Mouse (Mus musculus): ENCODE data around the gene Lrrc8b. TPM values are rescaled to one million over a fixed set of nuclear protein-coding genes. Genes with fewer than 3 reads are reported as not detected.

Gene Lrrc8b
- polyA plus RNA-seq, 1 experiment = 0.21 TPM

- H3K4me1 ChIP-seq (ENCODE audit: control insufficient read depth) = peaks cover 3% of the 10 kb centered on the region; the same call in 1 of the 2 replicates
- H3K27me3 ChIP-seq (ENCODE audit: control insufficient read depth) = no peaks in the 10 kb centered on the region; the same call in 1 of the 2 replicates
- H3K36me3 ChIP-seq (ENCODE audit: control insufficient read depth) = no peaks in the 10 kb centered on the region
- H3K4me3 ChIP-seq (replicated peaks) = no peak overlapping the region
- TF ChIP-seq GATA1 (IDR thresholded peaks at IDR 0.05; ENCODE audit: low read length) (no peak), TAL1 (IDR thresholded peaks at IDR 0.05; ENCODE audit: low read length) (no peak)
- no peaks in the 10 kb centered on the region for H3K9me3 ChIP-seq (ENCODE audit: control insufficient read depth, low read length)
Observed at GRCm38 (mm10) chr5:105401536-105401935, 14.0 kb upstream of the Lrrc8b start.

GRCm38 (mm10) chr5:105404961-105405360 is 10.6 kb upstream of the Lrrc8b start:
- no peaks in the 10 kb centered on the region for H3K27me3 ChIP-seq (ENCODE audit: control insufficient read depth)
- H3K4me1 ChIP-seq (ENCODE audit: control insufficient read depth) = peaks cover 27% of the 10 kb centered on the region
- H3K36me3 ChIP-seq (ENCODE audit: control insufficient read depth) = no peaks in the 10 kb centered on the region
- no peak overlapping the region for H3K4me3 ChIP-seq (replicated peaks)
- TF ChIP-seq TAL1 (IDR thresholded peaks at IDR 0.05; ENCODE audit: low read length) (no peak), GATA1 (IDR thresholded peaks at IDR 0.05; ENCODE audit: low read length) (no peak)
- no peaks in the 10 kb centered on the region for H3K9me3 ChIP-seq (ENCODE audit: control insufficient read depth, low read length)

GRCm38 (mm10) chr5:105407661-105408060 is 7.9 kb upstream of the Lrrc8b start:
- TF ChIP-seq TAL1 (IDR thresholded peaks at IDR 0.05; ENCODE audit: low read length) (no peak), GATA1 (IDR thresholded peaks at IDR 0.05; ENCODE audit: low read length) (no peak)
- no peaks in the 10 kb centered on the region for H3K27me3 ChIP-seq (ENCODE audit: control insufficient read depth)
- no peak overlapping the region for H3K4me3 ChIP-seq (replicated peaks)
- no peaks in the 10 kb centered on the region for H3K9me3 ChIP-seq (ENCODE audit: control insufficient read depth, low read length)
- peaks cover 51% of the 10 kb centered on the region for H3K4me1 ChIP-seq (ENCODE audit: control insufficient read depth)
- H3K36me3 ChIP-seq (ENCODE audit: control insufficient read depth) = peaks cover 5% of the 10 kb centered on the region

- peaks cover 60% of the 10 kb centered on the region for H3K4me1 ChIP-seq (ENCODE audit: control insufficient read depth)
- TF ChIP-seq TAL1 (IDR thresholded peaks at IDR 0.05; ENCODE audit: low read length) = no peak
- no peak for TF ChIP-seq GATA1 (IDR thresholded peaks at IDR 0.05; ENCODE audit: low read length)
Observed at GRCm38 (mm10) chr5:105409092-105409491, 6.5 kb upstream of the Lrrc8b start.

GRCm38 (mm10) chr5:105410521-105411293 is 4.9 kb upstream of the Lrrc8b start:
- TF ChIP-seq GATA1 (IDR thresholded peaks at IDR 0.05; ENCODE audit: low read length) = no peak; the same call in 1 of the 2 replicates
- peak; percentile 43; the same call in 2 of the 3 replicates for TF ChIP-seq TAL1 (IDR thresholded peaks at IDR 0.05; ENCODE audit: low read length)
- Histone ChIP-seq H3K4me3 (replicated peaks) (peak overlapping the region; percentile 34), H3K4me1 (ENCODE audit: control insufficient read depth) (peaks cover 71% of the 10 kb centered on the region), H3K9me3 (ENCODE audit: control insufficient read depth, low read length) (no peaks in the 10 kb centered on the region), H3K27me3 (ENCODE audit: control insufficient read depth) (no peaks in the 10 kb centered on the region), H3K36me3 (ENCODE audit: control insufficient read depth) (peaks cover 5% of the 10 kb centered on the region)

More at GRCm38 (mm10) chr5:105409092-105409491, 6.5 kb upstream of the Lrrc8b start:
- Histone ChIP-seq H3K4me3 (replicated peaks) (peak overlapping the region; percentile 62), H3K36me3 (ENCODE audit: control insufficient read depth) (peaks cover 5% of the 10 kb centered on the region), H3K9me3 (ENCODE audit: control insufficient read depth, low read length) (no peaks in the 10 kb centered on the region), H3K27me3 (ENCODE audit: control insufficient read depth) (no peaks in the 10 kb centered on the region)

GRCm38 (mm10) chr5:105411294-105411570 is 4.3 kb upstream of the Lrrc8b start:
- Histone ChIP-seq H3K9me3 (ENCODE audit: control insufficient read depth, low read length) (no peaks in the 10 kb centered on the region), H3K27me3 (ENCODE audit: control insufficient read depth) (no peaks in the 10 kb centered on the region), H3K4me1 (ENCODE audit: control insufficient read depth) (peaks cover 75% of the 10 kb centered on the region), H3K4me3 (replicated peaks) (peak overlapping the region; percentile 4), H3K36me3 (ENCODE audit: control insufficient read depth) (peaks cover 5% of the 10 kb centered on the region)
- TF ChIP-seq GATA1 (IDR thresholded peaks at IDR 0.05; ENCODE audit: low read length) (no peak), TAL1 (IDR thresholded peaks at IDR 0.05; ENCODE audit: low read length) (no peak)

- TF ChIP-seq GATA1 (IDR thresholded peaks at IDR 0.05; ENCODE audit: low read length) = no peak
- TF ChIP-seq TAL1 (IDR thresholded peaks at IDR 0.05; ENCODE audit: low read length) = no peak
- Histone ChIP-seq H3K9me3 (ENCODE audit: control insufficient read depth, low read length) (no peaks in the 10 kb centered on the region), H3K36me3 (ENCODE audit: control insufficient read depth) (peaks cover 5% of the 10 kb centered on the region), H3K4me3 (replicated peaks) (no peak overlapping the region), H3K27me3 (ENCODE audit: control insufficient read depth) (no peaks in the 10 kb centered on the region), H3K4me1 (ENCODE audit: control insufficient read depth) (peaks cover 80% of the 10 kb centered on the region)
Observed at GRCm38 (mm10) chr5:105411768-105412167, 3.8 kb upstream of the Lrrc8b start.

- Histone ChIP-seq H3K9me3 (ENCODE audit: control insufficient read depth, low read length) (no peaks in the 10 kb centered on the region), H3K4me3 (replicated peaks) (no peak overlapping the region), H3K4me1 (ENCODE audit: control insufficient read depth) (peaks cover 84% of the 10 kb centered on the region), H3K27me3 (ENCODE audit: control insufficient read depth) (no peaks in the 10 kb centered on the region), H3K36me3 (ENCODE audit: control insufficient read depth) (peaks cover 5% of the 10 kb centered on the region)
- TF ChIP-seq GATA1 (IDR thresholded peaks at IDR 0.05; ENCODE audit: low read length) (no peak), TAL1 (IDR thresholded peaks at IDR 0.05; ENCODE audit: low read length) (no peak)
Observed at GRCm38 (mm10) chr5:105412634-105413033, 2.9 kb upstream of the Lrrc8b start.

- H3K9me3 ChIP-seq (ENCODE audit: control insufficient read depth, low read length) = no peaks in the 10 kb centered on the region
- no peak for TF ChIP-seq GATA1 (IDR thresholded peaks at IDR 0.05; ENCODE audit: low read length)
- TF ChIP-seq TAL1 (IDR thresholded peaks at IDR 0.05; ENCODE audit: low read length) = no peak
- peak overlapping the region; percentile 86 for H3K4me3 ChIP-seq (replicated peaks)
- H3K27me3 ChIP-seq (ENCODE audit: control insufficient read depth) = no peaks in the 10 kb centered on the region
- peaks cover 20% of the 10 kb centered on the region for H3K36me3 ChIP-seq (ENCODE audit: control insufficient read depth)
- H3K4me1 ChIP-seq (ENCODE audit: control insufficient read depth) = peaks cover 84% of the 10 kb centered on the region
Observed at GRCm38 (mm10) chr5:105414341-105415120, 1.0 kb upstream of the Lrrc8b start.
